Mouse (Mus musculus) neural tube, embryonic 12.5 days (tissue): ENCODE measurements around the gene Rilpl1. TPM values are rescaled to one million over a fixed set of nuclear protein-coding genes. Genes with fewer than 3 reads are reported as not detected.

ENCODE experiments used
- ATAC-seq: fragments of 200-750 bp; cut with Nextera tagmentation; 2 replicates; pipeline ENCODE4 v1.8.0; 2017; ENCODE audit warnings: low read depth, mild to moderate bottlenecking, moderate TSS enrichment, moderate library complexity; ENCODE audit not compliant: low FRiP score
- H3K27ac ChIP-seq: fragments of 300-500 bp; sonication (generic); 2 replicates; pipeline ENCODE4 v1.5.1; 2016
- H3K27me3 ChIP-seq: fragments of 300-500 bp; sonication (generic); replicated peaks from 2 replicates; pipeline ENCODE4 v1.6.1; 2016; ENCODE audit warnings: mild to moderate bottlenecking
- H3K36me3 ChIP-seq: fragments of 300-500 bp; sonication (generic); 2 replicates; pipeline ENCODE4 v1.6.1; 2016; ENCODE audit warnings: mild to moderate bottlenecking
- H3K4me1 ChIP-seq: fragments of 300-500 bp; sonication (generic); 2 replicates; pipeline ENCODE4 v1.6.1; 2016
- H3K4me2 ChIP-seq: fragments of 300-500 bp; sonication (generic); replicated peaks from 2 replicates; pipeline ENCODE4 v1.6.1; 2016; ENCODE audit warnings: mild to moderate bottlenecking
- H3K4me3 ChIP-seq: fragments of 300-500 bp; sonication (generic); 2 replicates; pipeline ENCODE4 v1.5.1; 2016
- H3K9ac ChIP-seq: fragments of 300-500 bp; sonication (generic); 2 replicates; pipeline ENCODE4 v1.6.1; 2016; ENCODE audit warnings: mild to moderate bottlenecking
- H3K9me3 ChIP-seq: fragments of 300-500 bp; sonication (generic); 2 replicates; pipeline ENCODE4 v1.6.1; 2016; ENCODE audit warnings: mild to moderate bottlenecking
- WGBS: fragments of 180-500 bp; shearing (Covaris S2); methylation state at CpG from one replicate; pipeline ENCODE4 v1.1.7; 2016; 5-methylcytosine and 5-hydroxymethylcytosine counted together
- polyA plus RNA-seq: library from polyadenylated mRNA; unstranded; fragments of >200 nt; fragmentation: Nextera tagmentation; extraction: Ambion mirVana; gene quantifications from 2 replicates; pipeline ENCODE4 v1.2.1, GENCODE M21; 2016

The Rilpl1 gene
- polyA plus RNA-seq, 1 experiment from 2014 or later, result 19.8 TPM

- whole genome bisulfite sequencing, result under 1% methylated on average over 84 of the region's 89 CpGs
- peak overlapping the region; percentile 93 for H3K4me3 ChIP-seq
Measured at GRCm38 (mm10) chr5:124540905-124541601, 9.9 kb upstream of the Rilpl1 start.

GRCm38 (mm10) chr5:124540383-124540786, 9.2 kb upstream of the Rilpl1 start, which contains the start of gene Tmed2:
TSS of gene Tmed2 (plus strand) at chr5:124540695.
- H3K27ac ChIP-seq, result peak within 1 kb of the TSS; percentile 16
- H3K9me3 ChIP-seq, result no peaks in the 10 kb centered on the region
- peaks cover 11% of the 10 kb centered on the region for H3K4me1 ChIP-seq
- peak within 1 kb of the TSS; percentile 86 for H3K4me2 ChIP-seq
- H3K9ac ChIP-seq, result peak within 1 kb of the TSS; percentile 92
- H3K36me3 ChIP-seq, result peaks cover 14% of the 10 kb centered on the region
- 1% methylated on average over 35 of the region's 35 CpGs for WGBS
- peak within 1 kb of the TSS; percentile 93 for H3K4me3 ChIP-seq
- ATAC-seq, result peak; percentile 96
- H3K27me3 ChIP-seq, result 0 out of 2 replicates have a peak, but pooled peaks cover 2% of the 10 kb centered on the region

More at GRCm38 (mm10) chr5:124540905-124541601, 9.9 kb upstream of the Rilpl1 start:
- Histone ChIP-seq H3K4me2 (peak overlapping the region; percentile 86), H3K4me1 (peaks cover 11% of the 10 kb centered on the region), H3K36me3 (peaks cover 21% of the 10 kb centered on the region), H3K9ac (peak overlapping the region; percentile 92), H3K9me3 (no peaks in the 10 kb centered on the region), H3K27ac (peak overlapping the region; percentile 16), H3K27me3 (0 out of 2 replicates have a peak, but pooled peaks cover 2% of the 10 kb centered on the region)
- peak; percentile 65 for ATAC-seq

- H3K36me3 ChIP-seq, result peaks cover 10% of the 10 kb centered on the region
- peaks cover 11% of the 10 kb centered on the region for H3K4me1 ChIP-seq
- H3K27ac ChIP-seq, result no peak overlapping the region
- H3K27me3 ChIP-seq, result 0 out of 2 replicates have a peak, but pooled peaks cover 2% of the 10 kb centered on the region
- H3K4me2 ChIP-seq, result peak overlapping the region; percentile 44
- H3K4me3 ChIP-seq, result no peak overlapping the region; the same call in 1 of the 2 replicates
- H3K9me3 ChIP-seq, result no peaks in the 10 kb centered on the region
- no peak overlapping the region for H3K9ac ChIP-seq
- no peak for ATAC-seq
- 76% methylated on average over 4 of the region's 4 CpGs for WGBS
Measured at GRCm38 (mm10) chr5:124539905-124540304, 8.7 kb upstream of the Rilpl1 start.

GRCm38 (mm10) chr5:124538813-124539792, 7.9 kb upstream of the Rilpl1 start:
- ATAC-seq, result no peak
- Histone ChIP-seq H3K9me3 (no peaks in the 10 kb centered on the region), H3K4me1 (peaks cover 11% of the 10 kb centered on the region), H3K27ac (no peak overlapping the region), H3K4me2 (no peak overlapping the region), H3K4me3 (no peak overlapping the region), H3K27me3 (0 out of 2 replicates have a peak, but pooled peaks cover 2% of the 10 kb centered on the region), H3K9ac (no peak overlapping the region), H3K36me3 (peaks cover 2% of the 10 kb centered on the region)
- WGBS, result 80% methylated on average over 16 of the region's 16 CpGs

- H3K9ac ChIP-seq, result peak overlapping the region; percentile 33; the same call in 1 of the 2 replicates
- H3K4me3 ChIP-seq, result no peak overlapping the region
- H3K27ac ChIP-seq, result no peak overlapping the region
- H3K36me3 ChIP-seq, result no peaks in the 10 kb centered on the region
- WGBS, result 9% methylated on average over 17 of the region's 17 CpGs
- peak overlapping the region; percentile 38 for H3K4me2 ChIP-seq
- H3K4me1 ChIP-seq, result peaks cover 8% of the 10 kb centered on the region
- ATAC-seq, result no peak
- no peaks in the 10 kb centered on the region for H3K9me3 ChIP-seq
- H3K27me3 ChIP-seq, result 0 out of 2 replicates have a peak, but pooled peaks cover 2% of the 10 kb centered on the region
Measured at GRCm38 (mm10) chr5:124536776-124537175, 5.6 kb upstream of the Rilpl1 start.

- Histone ChIP-seq H3K27ac (no peak overlapping the region), H3K4me3 (no peak overlapping the region), H3K4me2 (no peak overlapping the region), H3K36me3 (no peaks in the 10 kb centered on the region), H3K27me3 (0 out of 2 replicates have a peak, but pooled peaks cover 2% of the 10 kb centered on the region), H3K4me1 (peaks cover 18% of the 10 kb centered on the region), H3K9me3 (no peaks in the 10 kb centered on the region), H3K9ac (no peak overlapping the region)
- 64% methylated on average over 5 of the region's 5 CpGs for WGBS
- no peak for ATAC-seq
Measured at GRCm38 (mm10) chr5:124535016-124535415, 3.8 kb upstream of the Rilpl1 start.

GRCm38 (mm10) chr5:124532451-124532850, 1.3 kb upstream of the Rilpl1 start:
- H3K4me2 ChIP-seq, result no peak overlapping the region
- H3K27ac ChIP-seq, result no peak overlapping the region
- WGBS, result 40% methylated on average over 7 of the region's 7 CpGs
- H3K4me3 ChIP-seq, result no peak overlapping the region
- no peaks in the 10 kb centered on the region for H3K9me3 ChIP-seq
- ATAC-seq, result no peak
- peaks cover 38% of the 10 kb centered on the region for H3K4me1 ChIP-seq
- H3K36me3 ChIP-seq, result no peaks in the 10 kb centered on the region
- H3K9ac ChIP-seq, result no peak overlapping the region
- H3K27me3 ChIP-seq, result 0 out of 2 replicates have a peak, but pooled peaks cover 2% of the 10 kb centered on the region

GRCm38 (mm10) chr5:124531583-124531930, 366 bp upstream of the Rilpl1 start:
- Histone ChIP-seq H3K9me3 (no peaks in the 10 kb centered on the region), H3K4me1 (peaks cover 38% of the 10 kb centered on the region), H3K4me2 (peak overlapping the region; percentile 83), H3K27ac (peak overlapping the region; percentile 37; the same call in 1 of the 2 replicates), H3K27me3 (no peaks in the 10 kb centered on the region), H3K9ac (peak overlapping the region; percentile 75), H3K4me3 (peak overlapping the region; percentile 75), H3K36me3 (no peaks in the 10 kb centered on the region)
- peak; percentile 59 for ATAC-seq
- 13% methylated on average over 14 of the region's 14 CpGs for WGBS

- H3K4me3 ChIP-seq, result peak overlapping the region; percentile 75; the same call in 1 of the 2 replicates
- no peak overlapping the region for H3K27ac ChIP-seq
- H3K27me3 ChIP-seq, result no peaks in the 10 kb centered on the region
- H3K9me3 ChIP-seq, result no peaks in the 10 kb centered on the region
- peaks cover 38% of the 10 kb centered on the region for H3K4me1 ChIP-seq
- WGBS, result 64% methylated on average over 8 of the region's 8 CpGs
- peak overlapping the region; percentile 83 for H3K4me2 ChIP-seq
- ATAC-seq, result no peak
- 0 out of 2 replicates have a peak, but pooled peaks cover 3% of the 10 kb centered on the region for H3K36me3 ChIP-seq
- peak overlapping the region; percentile 40; the same call in 1 of the 2 replicates for H3K9ac ChIP-seq
Measured at GRCm38 (mm10) chr5:124529697-124530096, 1.5 kb downstream of the Rilpl1 start.

GRCm38 (mm10) chr5:124529191-124529651, 2.0 kb downstream of the Rilpl1 start:
- Histone ChIP-seq H3K36me3 (0 out of 2 replicates have a peak, but pooled peaks cover 3% of the 10 kb centered on the region), H3K27ac (no peak overlapping the region), H3K9me3 (no peaks in the 10 kb centered on the region), H3K4me3 (peak overlapping the region; percentile 75), H3K27me3 (no peaks in the 10 kb centered on the region), H3K9ac (peak overlapping the region; percentile 40), H3K4me2 (peak overlapping the region; percentile 83), H3K4me1 (peaks cover 38% of the 10 kb centered on the region)
- WGBS, result 30% methylated on average over 8 of the region's 8 CpGs
- no peak for ATAC-seq

- Histone ChIP-seq H3K9me3 (no peaks in the 10 kb centered on the region), H3K4me2 (peak overlapping the region; percentile 83), H3K36me3 (0 out of 2 replicates have a peak, but pooled peaks cover 3% of the 10 kb centered on the region), H3K4me3 (0 out of 2 replicates have a peak overlapping the region, but pooled peaks have one; percentile 75), H3K27ac (no peak overlapping the region), H3K9ac (peak overlapping the region; percentile 40), H3K4me1 (peaks cover 38% of the 10 kb centered on the region), H3K27me3 (no peaks in the 10 kb centered on the region)
- WGBS, result 35% methylated on average over 9 of the region's 9 CpGs
- no peak for ATAC-seq
Measured at GRCm38 (mm10) chr5:124528791-124529190, 2.4 kb downstream of the Rilpl1 start.
